Mouse (Mus musculus) olfactory bulb, adult 2 months (tissue): ENCODE data around the gene Sh2d5. TPM values are rescaled to one million over a fixed set of nuclear protein-coding genes. Genes with fewer than 3 reads are reported as not detected.

Experiments used
- H3K27ac ChIP-seq: fragments of 200-500 bp; 2 replicates; pipeline ENCODE4 v1.5.1; 2012; ENCODE audit warnings: low read depth, low read length; ENCODE audit not compliant: insufficient read depth
- H3K4me1 ChIP-seq: fragments of 200-500 bp; 2 replicates; pipeline ENCODE4 v1.6.1; 2012; ENCODE audit warnings: low read length; ENCODE audit not compliant: control insufficient read depth, insufficient read depth
- H3K4me3 ChIP-seq: fragments of 200-500 bp; 2 replicates; pipeline ENCODE4 v1.5.1; 2012; ENCODE audit warnings: mild to moderate bottlenecking, low read depth, low read length, moderate library complexity; ENCODE audit not compliant: insufficient read depth
- CTCF ChIP-seq: fragments of 200-500 bp; IDR thresholded peaks from 2 replicates; pipeline ENCODE4 v1.5.1; 2012; ENCODE audit warnings: low read depth, mild to moderate bottlenecking, low read length, moderate library complexity; ENCODE audit not compliant: insufficient read depth
- POLR2A ChIP-seq: fragments of 200-500 bp; IDR thresholded peaks from 2 replicates; pipeline ENCODE4 v1.6.1; 2012; ENCODE audit warnings: mild to moderate bottlenecking, low read depth, low read length, moderate library complexity; ENCODE audit not compliant: insufficient read depth
- WGBS: fragments of 180-500 bp; shearing (Covaris S2); methylation state at CpG from one replicate; pipeline ENCODE4 v1.1.7; 2018; 5-methylcytosine and 5-hydroxymethylcytosine counted together
- polyA plus RNA-seq: library from polyadenylated mRNA; stranded (reverse); fragments of >200 nt; gene quantifications from 2 replicates; pipeline ENCODE4 v1.2.4, GENCODE M21; 2012; ENCODE audit warnings: low replicate concordance; ENCODE audit not compliant: missing spikeins, insufficient read depth, insufficient read length

Sh2d5 gene
- not detected in 2 replicates for polyA plus RNA-seq

- 1% methylated on average over 74 of the region's 74 CpGs for WGBS
Measured at GRCm38 (mm10) chr4:138250088-138250960, at the start of gene Sh2d5, which contains the start of gene Kif17. Gene Sh2d5 (plus strand): TSS chr4:138250403. Gene Kif17 (plus strand): TSS chr4:138250435.

GRCm38 (mm10) chr4:138200769-138201168 is 49.4 kb upstream of the Sh2d5 start:
- Histone ChIP-seq H3K27ac (no peak overlapping the region), H3K4me3 (no peak overlapping the region), H3K4me1 (peaks cover 2% of the 10 kb centered on the region; the same call in 1 of the 2 replicates)
- 86% methylated on average over 3 of the region's 3 CpGs for WGBS
- TF ChIP-seq POLR2A = no peak
- no peak for TF ChIP-seq CTCF

More at GRCm38 (mm10) chr4:138250088-138250960, at the start of gene Sh2d5, which contains the start of gene Kif17:
- TF ChIP-seq CTCF = no peak
- TF ChIP-seq POLR2A = 0 out of 2 replicates have a peak, but pooled peaks have one; percentile 27
- Histone ChIP-seq H3K27ac (peak within 1 kb of the TSS; percentile 19; the same call in 1 of the 2 replicates), H3K4me3 (peak within 1 kb of the TSS; percentile 65), H3K4me1 (peaks cover 39% of the 10 kb centered on the region)

GRCm38 (mm10) chr4:138201696-138202095 is 48.5 kb upstream of the Sh2d5 start:
- Histone ChIP-seq H3K4me1 (peaks cover 2% of the 10 kb centered on the region; the same call in 1 of the 2 replicates), H3K4me3 (no peak overlapping the region), H3K27ac (no peak overlapping the region)
- TF ChIP-seq CTCF (no peak), POLR2A (no peak)
- WGBS = 78% methylated on average over 9 of the region's 9 CpGs

GRCm38 (mm10) chr4:138210116-138210515 is 40.1 kb upstream of the Sh2d5 start:
- WGBS = 89% methylated on average over 5 of the region's 5 CpGs
- H3K27ac ChIP-seq = no peak overlapping the region
- no peaks in the 10 kb centered on the region for H3K4me1 ChIP-seq
- H3K4me3 ChIP-seq = no peak overlapping the region
- TF ChIP-seq POLR2A (no peak), CTCF (no peak)

- H3K4me3 ChIP-seq = no peak overlapping the region
- TF ChIP-seq POLR2A (no peak), CTCF (no peak)
- H3K27ac ChIP-seq = no peak overlapping the region
- peaks cover 3% of the 10 kb centered on the region; the same call in 1 of the 2 replicates for H3K4me1 ChIP-seq
- 59% methylated on average over 3 of the region's 3 CpGs for WGBS
Measured at GRCm38 (mm10) chr4:138213861-138214260, 36.3 kb upstream of the Sh2d5 start.

- 40% methylated on average over 13 of the region's 13 CpGs for WGBS
- peak overlapping the region; percentile 97 for H3K27ac ChIP-seq
- H3K4me1 ChIP-seq = peaks cover 6% of the 10 kb centered on the region
- no peak for TF ChIP-seq POLR2A
- TF ChIP-seq CTCF = no peak
- H3K4me3 ChIP-seq = peak overlapping the region; percentile 92
Measured at GRCm38 (mm10) chr4:138215671-138216199, 34.5 kb upstream of the Sh2d5 start.

GRCm38 (mm10) chr4:138216200-138216890 is 33.9 kb upstream of the Sh2d5 start, which contains the start of gene Hp1bp3:
Gene Hp1bp3 (plus strand): TSS chr4:138216296.
- H3K4me3 ChIP-seq = peak within 1 kb of the TSS; percentile 92
- WGBS = under 1% methylated on average over 83 of the region's 84 CpGs
- H3K4me1 ChIP-seq = peaks cover 6% of the 10 kb centered on the region
- TF ChIP-seq CTCF (no peak), POLR2A (peak; percentile 48; the same call in 1 of the 2 replicates)
- H3K27ac ChIP-seq = peak within 1 kb of the TSS; percentile 97

- peak overlapping the region; percentile 94 for H3K27ac ChIP-seq
- peaks cover 6% of the 10 kb centered on the region for H3K4me1 ChIP-seq
- H3K4me3 ChIP-seq = peak overlapping the region; percentile 92
- WGBS = under 1% methylated on average over 67 of the region's 68 CpGs
- TF ChIP-seq POLR2A = peak; percentile 41; the same call in 1 of the 2 replicates
- TF ChIP-seq CTCF = no peak
Measured at GRCm38 (mm10) chr4:138216891-138217392, 33.3 kb upstream of the Sh2d5 start.

GRCm38 (mm10) chr4:138217441-138217840 is 32.8 kb upstream of the Sh2d5 start:
- H3K4me1 ChIP-seq = peaks cover 6% of the 10 kb centered on the region
- WGBS = 1% methylated on average over 36 of the region's 36 CpGs
- TF ChIP-seq POLR2A (no peak), CTCF (no peak)

More at GRCm38 (mm10) chr4:138217441-138217840, 32.8 kb upstream of the Sh2d5 start:
- Histone ChIP-seq H3K27ac (peak overlapping the region; percentile 60), H3K4me3 (peak overlapping the region; percentile 70)
